Mouse (Mus musculus) forebrain, embryonic 14.5 days (tissue): ENCODE measurements around the gene Card19. TPM values are rescaled to one million over a fixed set of nuclear protein-coding genes. Genes with fewer than 3 reads are reported as not detected.

Source experiments
- ATAC-seq: fragments of 200-750 bp; cut with Nextera tagmentation; 2 replicates; pipeline ENCODE4 v1.8.0; 2017; ENCODE audit warnings: mild to moderate bottlenecking, moderate library complexity
- DNase-seq: peaks from one replicate; pipeline ENCODE4 v3.0.0-alpha.2; 2015; ENCODE audit warnings: low spot score
- H3K27ac ChIP-seq: fragments of 300-500 bp; sonication (generic); 2 replicates; pipeline ENCODE4 v1.5.1; 2014; ENCODE audit warnings: low read depth, mild to moderate bottlenecking, control low read depth, low read length, moderate library complexity
- H3K27me3 ChIP-seq: fragments of 300-500 bp; sonication (generic); replicated peaks from 2 replicates; pipeline ENCODE4 v1.6.1; 2014; ENCODE audit warnings: low read length, control low read depth, mixed read lengths; ENCODE audit not compliant: control insufficient read depth, insufficient read depth
- H3K36me3 ChIP-seq: fragments of 300-500 bp; sonication (generic); 2 replicates; pipeline ENCODE4 v1.6.1; 2014; ENCODE audit warnings: low read length, control low read depth; ENCODE audit not compliant: control insufficient read depth, insufficient read depth
- H3K4me1 ChIP-seq: fragments of 300-500 bp; sonication (generic); 2 replicates; pipeline ENCODE4 v1.6.1; 2014; ENCODE audit warnings: antibody characterized with exemption, low read length, control low read depth; ENCODE audit not compliant: control insufficient read depth, insufficient read depth
- H3K4me2 ChIP-seq: fragments of 300-500 bp; sonication (generic); 2 replicates; pipeline ENCODE4 v1.6.1; 2014; ENCODE audit warnings: mild to moderate bottlenecking, control low read depth, low read length
- H3K4me3 ChIP-seq: fragments of 300-500 bp; sonication (generic); 2 replicates; pipeline ENCODE4 v1.5.1; 2014; ENCODE audit warnings: low read depth, low read length, control low read depth
- H3K9ac ChIP-seq: fragments of 300-500 bp; sonication (generic); 2 replicates; pipeline ENCODE4 v1.6.1; 2014; ENCODE audit warnings: mild to moderate bottlenecking, low read length, control low read depth, moderate library complexity
- H3K9me3 ChIP-seq: fragments of 300-500 bp; sonication (generic); replicated peaks from 2 replicates; pipeline ENCODE4 v1.6.1; 2016; ENCODE audit warnings: low read length, control low read depth, mixed read lengths; ENCODE audit not compliant: control insufficient read depth
- WGBS: fragments of 180-500 bp; shearing (Covaris S2); extraction: QIAGEN DNeasy Blood & Tissue Kit; methylation state at CpG from one replicate; pipeline ENCODE4 v1.1.7; 2014; 5-methylcytosine and 5-hydroxymethylcytosine counted together
- polyA plus RNA-seq: library from polyadenylated mRNA; unstranded; fragments of >200 nt; fragmentation: Nextera tagmentation; extraction: Ambion mirVana; gene quantifications from 2 replicates; pipeline ENCODE4 v1.2.1, GENCODE M21; 2014

Gene Card19
- polyA plus RNA-seq, 1 experiment from 2014 or later = 23.8 TPM

GRCm38 (mm10) chr13:49238737-49239136 is 22.9 kb upstream of the Card19 start:
- DNase-seq (no peak), ATAC-seq (no peak)
- Histone ChIP-seq H3K27ac (no peak overlapping the region), H3K4me2 (no peak overlapping the region), H3K27me3 (no peaks in the 10 kb centered on the region), H3K4me1 (no peaks in the 10 kb centered on the region), H3K4me3 (no peak overlapping the region), H3K9ac (no peak overlapping the region), H3K9me3 (no peaks in the 10 kb centered on the region), H3K36me3 (no peaks in the 10 kb centered on the region)
- 92% methylated on average over 8 of the region's 8 CpGs for WGBS

- 88% methylated on average over 8 of the region's 8 CpGs for WGBS
- H3K9ac ChIP-seq = no peak overlapping the region
- no peak overlapping the region for H3K4me3 ChIP-seq
Measured at GRCm38 (mm10) chr13:49237617-49238016, 21.8 kb upstream of the Card19 start.

GRCm38 (mm10) chr13:49234711-49235110 is 18.9 kb upstream of the Card19 start:
- H3K9ac ChIP-seq = no peak overlapping the region
- WGBS = 94% methylated on average over 4 of the region's 4 CpGs
- ATAC-seq (no peak), DNase-seq (no peak)
- H3K27ac ChIP-seq = no peak overlapping the region
- H3K4me2 ChIP-seq = no peak overlapping the region
- H3K4me3 ChIP-seq = no peak overlapping the region
- H3K27me3 ChIP-seq = no peaks in the 10 kb centered on the region
- H3K9me3 ChIP-seq = no peaks in the 10 kb centered on the region
- H3K36me3 ChIP-seq = no peaks in the 10 kb centered on the region
- H3K4me1 ChIP-seq = no peaks in the 10 kb centered on the region

More at GRCm38 (mm10) chr13:49237617-49238016, 21.8 kb upstream of the Card19 start:
- Histone ChIP-seq H3K4me2 (no peak overlapping the region), H3K27me3 (no peaks in the 10 kb centered on the region), H3K9me3 (no peaks in the 10 kb centered on the region), H3K4me1 (no peaks in the 10 kb centered on the region), H3K36me3 (no peaks in the 10 kb centered on the region), H3K27ac (no peak overlapping the region)
- DNase-seq (no peak), ATAC-seq (no peak)

- WGBS = 79% methylated on average over 8 of the region's 8 CpGs
- Histone ChIP-seq H3K4me1 (no peaks in the 10 kb centered on the region), H3K36me3 (no peaks in the 10 kb centered on the region), H3K4me3 (no peak overlapping the region), H3K27ac (no peak overlapping the region), H3K27me3 (no peaks in the 10 kb centered on the region), H3K9me3 (no peaks in the 10 kb centered on the region), H3K4me2 (no peak overlapping the region), H3K9ac (no peak overlapping the region)
- ATAC-seq (no peak), DNase-seq (no peak)
Measured at GRCm38 (mm10) chr13:49233792-49234572, 18.1 kb upstream of the Card19 start.

GRCm38 (mm10) chr13:49225633-49226032 is 9.8 kb upstream of the Card19 start:
- Histone ChIP-seq H3K4me2 (no peak overlapping the region), H3K27me3 (no peaks in the 10 kb centered on the region), H3K9ac (no peak overlapping the region), H3K27ac (no peak overlapping the region), H3K4me1 (no peaks in the 10 kb centered on the region), H3K4me3 (no peak overlapping the region), H3K36me3 (no peaks in the 10 kb centered on the region), H3K9me3 (no peaks in the 10 kb centered on the region)
- DNase-seq (no peak), ATAC-seq (no peak)
- WGBS = 37% methylated on average over 4 of the region's 4 CpGs

GRCm38 (mm10) chr13:49225159-49225558 is 9.3 kb upstream of the Card19 start:
- no peak overlapping the region for H3K27ac ChIP-seq
- H3K36me3 ChIP-seq = no peaks in the 10 kb centered on the region
- no peaks in the 10 kb centered on the region for H3K27me3 ChIP-seq
- ATAC-seq (no peak), DNase-seq (no peak)
- H3K4me1 ChIP-seq = no peaks in the 10 kb centered on the region
- no peak overlapping the region for H3K4me3 ChIP-seq
- no peak overlapping the region for H3K4me2 ChIP-seq
- no peak overlapping the region for H3K9ac ChIP-seq
- WGBS = 78% methylated on average over 3 of the region's 3 CpGs
- no peaks in the 10 kb centered on the region for H3K9me3 ChIP-seq

- Histone ChIP-seq H3K4me3 (no peak overlapping the region), H3K36me3 (no peaks in the 10 kb centered on the region), H3K4me1 (no peaks in the 10 kb centered on the region), H3K9ac (no peak overlapping the region), H3K9me3 (no peaks in the 10 kb centered on the region), H3K27ac (no peak overlapping the region), H3K4me2 (no peak overlapping the region), H3K27me3 (no peaks in the 10 kb centered on the region)
- no peak for ATAC-seq
- no peak for DNase-seq
- WGBS = 25% methylated on average over 6 of the region's 6 CpGs
Measured at GRCm38 (mm10) chr13:49224729-49225128, 8.9 kb upstream of the Card19 start.

GRCm38 (mm10) chr13:49224314-49224713 is 8.5 kb upstream of the Card19 start:
- Histone ChIP-seq H3K9me3 (no peaks in the 10 kb centered on the region), H3K9ac (no peak overlapping the region), H3K4me1 (no peaks in the 10 kb centered on the region), H3K27me3 (no peaks in the 10 kb centered on the region), H3K27ac (no peak overlapping the region), H3K4me2 (no peak overlapping the region), H3K4me3 (no peak overlapping the region), H3K36me3 (no peaks in the 10 kb centered on the region)
- DNase-seq = peak; percentile 55
- no peak for ATAC-seq
- WGBS = 21% methylated on average over 10 of the region's 10 CpGs

- DNase-seq = no peak
- no peaks in the 10 kb centered on the region for H3K36me3 ChIP-seq
- no peaks in the 10 kb centered on the region for H3K27me3 ChIP-seq
- no peaks in the 10 kb centered on the region for H3K4me1 ChIP-seq
- no peak overlapping the region for H3K4me2 ChIP-seq
- no peak overlapping the region for H3K9ac ChIP-seq
- H3K27ac ChIP-seq = no peak overlapping the region
- H3K9me3 ChIP-seq = no peaks in the 10 kb centered on the region
- WGBS = 22% methylated on average over 5 of the region's 5 CpGs
- no peak overlapping the region for H3K4me3 ChIP-seq
- no peak for ATAC-seq
Measured at GRCm38 (mm10) chr13:49220912-49221311, 5.1 kb upstream of the Card19 start.
